Mouse (Mus musculus): Measurements from ENCODE around the gene Gm21992.

Gene Gm21992

GRCm38 (mm10) chr19:4748493-4748892 lies 62.9 kb downstream of the Gm21992 start:
- no peak for DNase-seq (ENCODE audit: low read depth)

- DNase-seq (ENCODE audit: low read depth) = no peak
Observed at GRCm38 (mm10) chr19:4747631-4748312, 63.6 kb downstream of the Gm21992 start.

- DNase-seq (ENCODE audit: low read depth) = no peak
Observed at GRCm38 (mm10) chr19:4746611-4747010, 64.8 kb downstream of the Gm21992 start.

- DNase-seq (ENCODE audit: low read depth) = no peak
Observed at GRCm38 (mm10) chr19:4745681-4746080, 65.7 kb downstream of the Gm21992 start.

GRCm38 (mm10) chr19:4745057-4745456 lies 66.4 kb downstream of the Gm21992 start:
- no peak for DNase-seq (ENCODE audit: low read depth)

GRCm38 (mm10) chr19:4744026-4744425 lies 67.4 kb downstream of the Gm21992 start:
- DNase-seq (ENCODE audit: low read depth) = no peak

- peak; percentile 31 for DNase-seq (ENCODE audit: low read depth)
Observed at GRCm38 (mm10) chr19:4743524-4743923, 67.9 kb downstream of the Gm21992 start.

- DNase-seq (ENCODE audit: low read depth) = no peak
Observed at GRCm38 (mm10) chr19:4742229-4742628, 69.2 kb downstream of the Gm21992 start.

GRCm38 (mm10) chr19:4741482-4741881 lies 69.9 kb downstream of the Gm21992 start:
- no peak for DNase-seq (ENCODE audit: low read depth)

GRCm38 (mm10) chr19:4739762-4740161 lies 71.7 kb downstream of the Gm21992 start:
- no peak for DNase-seq (ENCODE audit: low read depth)

GRCm38 (mm10) chr19:4739053-4739452 lies 72.4 kb downstream of the Gm21992 start:
- no peak for DNase-seq (ENCODE audit: low read depth)

GRCm38 (mm10) chr19:4737866-4738265 lies 73.5 kb downstream of the Gm21992 start:
- DNase-seq (ENCODE audit: low read depth) = no peak

- DNase-seq (ENCODE audit: low read depth) = no peak
Observed at GRCm38 (mm10) chr19:4733052-4733451, 78.4 kb downstream of the Gm21992 start.

- DNase-seq (ENCODE audit: low read depth) = no peak
Observed at GRCm38 (mm10) chr19:4729186-4729585, 82.2 kb downstream of the Gm21992 start.

GRCm38 (mm10) chr19:4720671-4721244 lies 90.7 kb downstream of the Gm21992 start:
- no peak for DNase-seq (ENCODE audit: low read depth)

- DNase-seq (ENCODE audit: low read depth) = no peak
Observed at GRCm38 (mm10) chr19:4720112-4720511, 91.3 kb downstream of the Gm21992 start.

GRCm38 (mm10) chr19:4719351-4719764 lies 92.1 kb downstream of the Gm21992 start:
- DNase-seq (ENCODE audit: low read depth) = no peak

- DNase-seq (ENCODE audit: low read depth) = peak; percentile 41
Observed at GRCm38 (mm10) chr19:4718716-4719115, 92.7 kb downstream of the Gm21992 start.

GRCm38 (mm10) chr19:4717281-4717680 lies 94.1 kb downstream of the Gm21992 start:
- no peak for DNase-seq (ENCODE audit: low read depth)

- DNase-seq (ENCODE audit: low read depth) = no peak
Observed at GRCm38 (mm10) chr19:4716756-4717155, 94.7 kb downstream of the Gm21992 start.

GRCm38 (mm10) chr19:4713886-4714285 lies 97.5 kb downstream of the Gm21992 start:
- no peak for DNase-seq (ENCODE audit: low read depth)

- no peak for DNase-seq (ENCODE audit: low read depth)
Observed at GRCm38 (mm10) chr19:4712781-4713526, 98.5 kb downstream of the Gm21992 start.

- DNase-seq (ENCODE audit: low read depth) = no peak
Observed at GRCm38 (mm10) chr19:4712156-4712780, 99.1 kb downstream of the Gm21992 start.
